Comparison of ENCODE assay signal across 9 mouse cellular contexts in genomic region chr5:35695815-35696214, GRCm38 (mm10). TPM values are rescaled to one million over a fixed set of nuclear protein-coding genes. Genes with fewer than 3 reads are reported as not detected.
DNase-seq lines count a peak whose midpoint lies in the region; ATAC-seq and TF ChIP-seq lines count a peak whose summit lies in the region.
"Had no signal": no experiment of that assay in that cellular context is flagged by ENCODE, and none has a peak within 500 bp of the region (broad histone marks: within the 10 kb centered on the region; RNA-seq: fewer than 3 reads in every experiment).

No protein-coding gene starts in this region.

- H3K4me1 ChIP-seq in liver, embryonic 14.5 days (replicated peaks; ENCODE audit: control insufficient read depth in 2 of 2, insufficient read depth in 2 of 2, low read length in 1 of 2): no peaks in the 10 kb centered on the region
- no peaks in the 10 kb centered on the region for H3K4me1 ChIP-seq in liver, embryonic 11.5 days (replicated peaks; ENCODE audit: control insufficient read depth, insufficient read depth, low read length)

- no peaks in the 10 kb centered on the region for H3K9me3 ChIP-seq in liver, embryonic 14.5 days (ENCODE audit: control insufficient read depth, low read length)
- no peaks in the 10 kb centered on the region for H3K9me3 ChIP-seq in liver, embryonic 11.5 days (ENCODE audit: control insufficient read depth, low read length)
- H3K9me3 ChIP-seq: limb, embryonic 13.5 days had no signal

- peak; percentile 69 for DNase-seq in embryo, embryonic 10 days (ENCODE audit: low spot score)
- DNase-seq in embryo, embryonic 9.5 days (ENCODE audit: extremely low spot score): no peak
- DNase-seq in liver, embryonic 14.5 days (ENCODE audit: low read depth in 3 of 3, low spot score in 3 of 3): no peak
- no peak for DNase-seq in liver, embryonic 11.5 days (ENCODE audit: low spot score)
- DNase-seq in R1 (ENCODE audit: low read depth, low spot score): peak; percentile 80
- peak; percentile 45 to 67 for DNase-seq in kidney, postnatal 4 days
- no peak for DNase-seq in urinary bladder, postnatal 36 days (ENCODE audit: low spot score in 2 of 2)
- DNase-seq in right cerebral cortex, postnatal 14 days: no peak

- WGBS in liver, embryonic 14.5 days (ENCODE audit: insufficient replicate concordance): 18% methylated on average over 5 of the region's 5 CpGs
- 34% methylated on average over 5 of the region's 5 CpGs for WGBS in liver, embryonic 11.5 days

- ATAC-seq in liver, embryonic 14.5 days (ENCODE audit: insufficient read depth): no peak
- ATAC-seq in liver, embryonic 11.5 days (replicated peaks; ENCODE audit: low FRiP score): no peak

- H3K9ac ChIP-seq in liver, embryonic 14.5 days (replicated peaks): no peak overlapping the region
- no peak overlapping the region for H3K9ac ChIP-seq in liver, embryonic 11.5 days (ENCODE audit: low read depth, low read length)
- H3K9ac ChIP-seq: limb, embryonic 13.5 days had no signal

- TF ChIP-seq EP300 in liver, embryonic 14.5 days (IDR thresholded peaks at IDR 0.05; ENCODE audit: low read depth): no peak

- no peaks in the 10 kb centered on the region for H3K27me3 ChIP-seq in liver, embryonic 14.5 days (ENCODE audit: control insufficient read depth, insufficient read depth, low read length)
- H3K27me3 ChIP-seq in liver, embryonic 11.5 days (replicated peaks; ENCODE audit: control insufficient read depth, insufficient read depth, low read length): no peaks in the 10 kb centered on the region
- H3K27me3 ChIP-seq: limb, embryonic 13.5 days had no signal

- H3K27ac ChIP-seq in liver, embryonic 14.5 days: no peak overlapping the region
- no peak overlapping the region for H3K27ac ChIP-seq in liver, embryonic 11.5 days (ENCODE audit: low read depth, low read length)
- H3K27ac ChIP-seq: limb, embryonic 13.5 days had no signal

- peak; percentile 48 for TF ChIP-seq CTCF in liver, embryonic 14.5 days (IDR thresholded peaks at IDR 0.05; ENCODE audit: low read depth)

- no peak overlapping the region for H3K4me2 ChIP-seq in liver, embryonic 14.5 days (ENCODE audit: low read depth)
- H3K4me2 ChIP-seq in liver, embryonic 11.5 days: no peak overlapping the region
- H3K4me2 ChIP-seq: limb, embryonic 13.5 days had no signal

- no peaks in the 10 kb centered on the region for H3K36me3 ChIP-seq in liver, embryonic 14.5 days (replicated peaks; ENCODE audit: control insufficient read depth, insufficient read depth, low read depth)
- H3K36me3 ChIP-seq in liver, embryonic 11.5 days (ENCODE audit: control insufficient read depth, insufficient read depth, low read length): no peaks in the 10 kb centered on the region
- H3K36me3 ChIP-seq: limb, embryonic 13.5 days had no signal

- no peak overlapping the region for H3K4me3 ChIP-seq in liver, embryonic 14.5 days (ENCODE audit: insufficient read depth in 1 of 2, low read depth in 2 of 2, low read length in 2 of 2)
- no peak overlapping the region for H3K4me3 ChIP-seq in liver, embryonic 11.5 days (ENCODE audit: low read depth, low read length)
- H3K4me3 ChIP-seq: limb, embryonic 13.5 days had no signal

RNA-seq across cellular contexts. Expression of gene Htra3, which starts 16.2 kb away (rescaled TPM):
- 0.46 and 0.80 TPM in 2 replicates for polyA plus RNA-seq in liver, embryonic 14.5 days (2012; rRNA removed)
- polyA plus RNA-seq in liver, embryonic 14.5 days (2014; fragmentation: Nextera tagmentation; extraction: Ambion mirVana): 0.99 and 1.5 TPM in 2 replicates
- 1.7 and 2.3 TPM in 2 replicates for polyA plus RNA-seq in liver, embryonic 11.5 days (2014; fragmentation: Nextera tagmentation; extraction: Ambion mirVana)

RNA-seq across cellular contexts. Expression of gene Sh3tc1, which starts 44.0 kb away (rescaled TPM):
- 0.93 and 0.98 TPM in 2 replicates for polyA plus RNA-seq in liver, embryonic 14.5 days (2012; rRNA removed)
- polyA plus RNA-seq in liver, embryonic 14.5 days (2014; fragmentation: Nextera tagmentation; extraction: Ambion mirVana): 1.5 and 1.8 TPM in 2 replicates
- polyA plus RNA-seq in liver, embryonic 11.5 days (2014; fragmentation: Nextera tagmentation; extraction: Ambion mirVana): 4.0 and 4.3 TPM in 2 replicates

Comparison
In these comparisons a context has a peak if more than half of its experiments do, and no peak if none do; other contexts are left out.
1. DNase-seq: peak in embryo, embryonic 10 days (single experiment), R1 (single experiment) and kidney, postnatal 4 days (2 of 2); none in embryo, embryonic 9.5 days (single experiment), liver, embryonic 14.5 days (0 of 3), liver, embryonic 11.5 days (single experiment), urinary bladder, postnatal 36 days (0 of 2) and right cerebral cortex, postnatal 14 days (single experiment).